Mouse (Mus musculus): ENCODE results near the gene Lap3. TPM values are rescaled to one million over a fixed set of nuclear protein-coding genes. Genes with fewer than 3 reads are reported as not detected.

Lap3 gene
- polyA plus RNA-seq, 1 experiment from 2014 or later = 50.3 TPM

- Histone ChIP-seq H3K27me3 (ENCODE audit: insufficient read depth, low read length) (no peaks in the 10 kb centered on the region), H3K4me1 (ENCODE audit: insufficient read depth) (peaks cover 21% of the 10 kb centered on the region), H3K4me3 (ENCODE audit: low read depth, low read length) (peak within 1 kb of the TSS; percentile 97), H3K36me3 (replicated peaks; ENCODE audit: insufficient read depth, low read length) (peaks cover 12% of the 10 kb centered on the region), H3K4me2 (ENCODE audit: low read depth, low read length) (peak within 1 kb of the TSS; percentile 95), H3K27ac (ENCODE audit: low read depth) (peak within 1 kb of the TSS; percentile 75), H3K9ac (replicated peaks) (peak within 1 kb of the TSS; percentile 89), H3K9me3 (ENCODE audit: low read length) (no peaks in the 10 kb centered on the region)
- 2% methylated on average over 55 of the region's 56 CpGs for WGBS (ENCODE audit: insufficient replicate concordance)
- ATAC-seq = peak; percentile 92
- TF ChIP-seq CTCF (IDR thresholded peaks at IDR 0.05; ENCODE audit: low read depth) = no peak
- no peak for TF ChIP-seq EP300 (IDR thresholded peaks at IDR 0.05; ENCODE audit: low read depth)
- DNase-seq = peak; percentile 96
These were observed 27.0 kb downstream of the Lap3 start, which contains the start of gene Med28 for GRCm38 (mm10) chr5:45519960-45520808. Med28 (plus strand) TSS chr5:45520229.

GRCm38 (mm10) chr5:45520809-45521110, 27.6 kb downstream of the Lap3 start:
- Histone ChIP-seq H3K4me1 (ENCODE audit: insufficient read depth) (peaks cover 21% of the 10 kb centered on the region), H3K36me3 (replicated peaks; ENCODE audit: insufficient read depth, low read length) (peaks cover 17% of the 10 kb centered on the region), H3K9me3 (ENCODE audit: low read length) (no peaks in the 10 kb centered on the region), H3K27ac (ENCODE audit: low read depth) (peak overlapping the region; percentile 75), H3K4me3 (ENCODE audit: low read depth, low read length) (peak overlapping the region; percentile 97), H3K27me3 (ENCODE audit: insufficient read depth, low read length) (no peaks in the 10 kb centered on the region), H3K4me2 (ENCODE audit: low read depth, low read length) (peak overlapping the region; percentile 95), H3K9ac (replicated peaks) (peak overlapping the region; percentile 89)
- ATAC-seq (no peak), DNase-seq (no peak)
- WGBS (ENCODE audit: insufficient replicate concordance) = 5% methylated on average over 5 of the region's 5 CpGs
- no peak for TF ChIP-seq EP300 (IDR thresholded peaks at IDR 0.05; ENCODE audit: low read depth)
- TF ChIP-seq CTCF (IDR thresholded peaks at IDR 0.05; ENCODE audit: low read depth) = no peak

- TF ChIP-seq EP300 (IDR thresholded peaks at IDR 0.05; ENCODE audit: low read depth) = no peak
- no peak for TF ChIP-seq CTCF (IDR thresholded peaks at IDR 0.05; ENCODE audit: low read depth)
- 64% methylated on average over 6 of the region's 6 CpGs for WGBS (ENCODE audit: insufficient replicate concordance)
These were observed 28.4 kb downstream of the Lap3 start for GRCm38 (mm10) chr5:45521601-45522000.

GRCm38 (mm10) chr5:45525101-45525500, 31.9 kb downstream of the Lap3 start:
- Histone ChIP-seq H3K9me3 (ENCODE audit: low read length) (no peaks in the 10 kb centered on the region), H3K4me2 (ENCODE audit: low read depth, low read length) (no peak overlapping the region), H3K27ac (ENCODE audit: low read depth) (no peak overlapping the region), H3K4me3 (ENCODE audit: low read depth, low read length) (no peak overlapping the region), H3K36me3 (replicated peaks; ENCODE audit: insufficient read depth, low read length) (peaks cover 49% of the 10 kb centered on the region), H3K4me1 (ENCODE audit: insufficient read depth) (peaks cover 16% of the 10 kb centered on the region), H3K9ac (replicated peaks) (no peak overlapping the region), H3K27me3 (ENCODE audit: insufficient read depth, low read length) (no peaks in the 10 kb centered on the region)
- ATAC-seq (no peak), DNase-seq (no peak)
- WGBS (ENCODE audit: insufficient replicate concordance) = 80% methylated on average over 10 of the region's 10 CpGs
- TF ChIP-seq CTCF (IDR thresholded peaks at IDR 0.05; ENCODE audit: low read depth) (no peak), EP300 (IDR thresholded peaks at IDR 0.05; ENCODE audit: low read depth) (no peak)

More at GRCm38 (mm10) chr5:45521601-45522000, 28.4 kb downstream of the Lap3 start:
- Histone ChIP-seq H3K27me3 (ENCODE audit: insufficient read depth, low read length) (no peaks in the 10 kb centered on the region), H3K9me3 (ENCODE audit: low read length) (no peaks in the 10 kb centered on the region), H3K27ac (ENCODE audit: low read depth) (no peak overlapping the region), H3K4me2 (ENCODE audit: low read depth, low read length) (peak overlapping the region; percentile 95), H3K9ac (replicated peaks) (no peak overlapping the region; the same call in 1 of the 2 replicates), H3K4me1 (ENCODE audit: insufficient read depth) (peaks cover 21% of the 10 kb centered on the region), H3K36me3 (replicated peaks; ENCODE audit: insufficient read depth, low read length) (peaks cover 25% of the 10 kb centered on the region), H3K4me3 (ENCODE audit: low read depth, low read length) (peak overlapping the region; percentile 97; the same call in 1 of the 2 replicates)
- ATAC-seq = no peak
- no peak for DNase-seq

- Histone ChIP-seq H3K27me3 (ENCODE audit: insufficient read depth, low read length) (no peaks in the 10 kb centered on the region), H3K4me2 (ENCODE audit: low read depth, low read length) (no peak overlapping the region), H3K27ac (ENCODE audit: low read depth) (no peak overlapping the region), H3K9me3 (ENCODE audit: low read length) (no peaks in the 10 kb centered on the region), H3K36me3 (replicated peaks; ENCODE audit: insufficient read depth, low read length) (peaks cover 52% of the 10 kb centered on the region), H3K9ac (replicated peaks) (no peak overlapping the region), H3K4me1 (ENCODE audit: insufficient read depth) (peaks cover 9% of the 10 kb centered on the region), H3K4me3 (ENCODE audit: low read depth, low read length) (no peak overlapping the region)
- 75% methylated on average over 4 of the region's 4 CpGs for WGBS (ENCODE audit: insufficient replicate concordance)
- DNase-seq (no peak), ATAC-seq (no peak)
- TF ChIP-seq EP300 (IDR thresholded peaks at IDR 0.05; ENCODE audit: low read depth) (no peak), CTCF (IDR thresholded peaks at IDR 0.05; ENCODE audit: low read depth) (no peak)
These were observed 33.2 kb downstream of the Lap3 start for GRCm38 (mm10) chr5:45526338-45526737.

- Histone ChIP-seq H3K9me3 (ENCODE audit: low read length) (no peaks in the 10 kb centered on the region), H3K27me3 (ENCODE audit: insufficient read depth, low read length) (no peaks in the 10 kb centered on the region), H3K4me3 (ENCODE audit: low read depth, low read length) (no peak overlapping the region), H3K36me3 (replicated peaks; ENCODE audit: insufficient read depth, low read length) (peaks cover 44% of the 10 kb centered on the region), H3K4me1 (ENCODE audit: insufficient read depth) (no peaks in the 10 kb centered on the region), H3K27ac (ENCODE audit: low read depth) (no peak overlapping the region), H3K9ac (replicated peaks) (no peak overlapping the region), H3K4me2 (ENCODE audit: low read depth, low read length) (no peak overlapping the region)
- DNase-seq = peak; percentile 28
- no peak for ATAC-seq
- WGBS (ENCODE audit: insufficient replicate concordance) = 75% methylated on average over 3 of the region's 3 CpGs
- TF ChIP-seq CTCF (IDR thresholded peaks at IDR 0.05; ENCODE audit: low read depth) (no peak), EP300 (IDR thresholded peaks at IDR 0.05; ENCODE audit: low read depth) (no peak)
These were observed 36.5 kb downstream of the Lap3 start for GRCm38 (mm10) chr5:45529696-45530095.
